Mouse (Mus musculus): ENCODE results near the gene Rpl11. TPM values are rescaled to one million over a fixed set of nuclear protein-coding genes. Genes with fewer than 3 reads are reported as not detected.

Rpl11 gene
- polyA plus RNA-seq, 1 experiment from 2014 or later = 281 TPM

DNA sequence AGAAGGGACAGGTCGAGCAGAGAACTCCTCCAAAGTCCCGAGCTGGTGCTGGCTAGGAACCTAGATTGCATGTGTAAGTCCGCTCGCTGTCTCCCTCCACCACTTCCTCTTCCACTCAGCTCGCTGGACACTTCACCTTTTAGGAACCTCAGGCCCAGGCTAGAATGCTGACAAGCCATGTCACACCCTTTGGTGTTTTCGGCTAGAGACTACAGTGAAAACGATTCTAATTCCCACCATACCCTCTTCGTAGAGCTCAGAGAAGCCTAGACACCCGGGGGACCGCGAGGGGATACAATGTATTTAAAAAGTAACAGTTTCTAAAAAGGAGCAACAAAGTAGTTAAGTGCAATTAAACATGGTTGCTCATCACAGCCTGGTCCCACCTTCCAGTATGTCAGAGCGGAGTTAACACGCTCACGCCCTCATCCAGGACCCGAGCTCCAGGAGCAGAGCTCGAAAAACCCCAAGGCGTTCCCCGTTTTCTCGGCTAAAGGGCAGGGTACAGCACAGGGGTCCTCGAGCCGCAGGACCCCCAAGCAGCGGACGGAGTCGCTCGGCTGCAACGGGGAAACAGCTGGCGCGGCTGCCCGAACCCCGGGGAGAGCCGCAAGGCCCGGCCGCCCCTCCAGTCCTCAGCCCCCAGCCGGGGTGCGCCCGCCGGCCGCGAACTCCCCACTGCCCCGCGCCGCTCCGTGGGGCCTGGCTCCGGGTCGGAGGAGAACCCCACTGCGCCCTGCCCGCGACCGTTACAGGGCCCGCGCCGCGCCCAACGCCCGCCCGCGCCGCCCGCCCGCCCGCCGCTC, 32.3 kb downstream of the Rpl11 start:
- no peaks in the 10 kb centered on the region for H3K9me3 ChIP-seq (replicated peaks)
- no peaks in the 10 kb centered on the region for H3K36me3 ChIP-seq
- no peaks in the 10 kb centered on the region for H3K27me3 ChIP-seq (replicated peaks)
- WGBS = 2% methylated on average over 59 of the region's 62 CpGs
- H3K4me3 ChIP-seq (replicated peaks) = peak overlapping the region; percentile 81
- peak; percentile 74 for ATAC-seq (ENCODE audit: low FRiP score)
- H3K27ac ChIP-seq (replicated peaks) = peak overlapping the region; percentile 84
- H3K4me2 ChIP-seq = peak overlapping the region; percentile 96
- H3K9ac ChIP-seq (replicated peaks) = peak overlapping the region; percentile 89
- peaks cover 20% of the 10 kb centered on the region for H3K4me1 ChIP-seq

DNA sequence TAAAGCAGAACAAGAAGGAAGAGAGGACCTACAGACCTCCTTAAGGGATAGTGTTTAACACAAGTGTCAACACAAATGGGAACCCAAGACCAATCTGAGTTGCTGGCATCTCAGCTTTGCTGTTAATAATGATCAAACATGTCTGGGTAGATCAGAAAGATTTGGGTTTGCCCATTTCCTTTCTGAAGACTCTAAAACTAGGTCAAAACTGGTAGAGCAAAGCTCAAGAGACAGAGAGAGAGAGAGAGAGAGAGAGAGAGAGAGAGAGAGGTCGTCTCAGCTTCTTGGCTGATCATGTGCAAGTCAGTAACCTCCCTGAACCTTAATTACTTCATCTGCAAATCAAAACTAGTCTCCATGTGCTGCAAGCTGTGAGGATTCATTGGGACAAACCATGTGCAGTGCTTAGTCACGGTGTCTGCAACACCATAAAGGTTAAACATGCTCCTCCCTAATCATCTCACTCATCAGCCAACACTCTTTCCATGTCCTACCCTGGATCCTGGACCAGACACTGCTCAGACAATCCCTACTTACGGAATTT, 37.1 kb downstream of the Rpl11 start:
- H3K27ac ChIP-seq (replicated peaks) = no peak overlapping the region
- 84% methylated on average over 3 of the region's 3 CpGs for WGBS
- H3K4me3 ChIP-seq (replicated peaks) = no peak overlapping the region
- no peaks in the 10 kb centered on the region for H3K9me3 ChIP-seq (replicated peaks)
- no peak for ATAC-seq (ENCODE audit: low FRiP score)
- no peak overlapping the region for H3K9ac ChIP-seq (replicated peaks)
- no peak overlapping the region for H3K4me2 ChIP-seq
- no peaks in the 10 kb centered on the region for H3K27me3 ChIP-seq (replicated peaks)
- peaks cover 20% of the 10 kb centered on the region for H3K4me1 ChIP-seq
- H3K36me3 ChIP-seq = peaks cover 24% of the 10 kb centered on the region

DNA sequence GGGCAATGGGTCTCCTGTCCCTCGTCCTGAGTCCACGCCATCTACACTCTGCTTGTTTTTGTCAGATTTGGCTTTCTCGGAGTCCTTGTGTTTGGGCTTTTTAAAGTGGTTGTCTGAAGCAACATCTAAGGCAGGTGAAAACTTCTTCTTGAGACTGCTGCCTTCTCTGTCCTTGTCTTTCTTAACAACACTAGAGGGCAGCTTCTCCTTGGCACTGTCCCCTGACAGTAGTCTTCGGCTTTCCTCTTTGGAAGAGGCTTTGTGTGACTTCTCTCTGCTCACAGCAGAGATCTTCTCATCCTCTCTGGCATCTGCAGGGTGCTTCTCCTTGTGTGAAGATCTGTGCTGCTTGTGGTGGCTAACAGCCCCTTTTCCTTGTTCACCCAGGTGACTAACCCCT, 42.6 kb downstream of the Rpl11 start:
- Histone ChIP-seq H3K4me1 (no peaks in the 10 kb centered on the region), H3K36me3 (peaks cover 73% of the 10 kb centered on the region), H3K9ac (replicated peaks) (no peak overlapping the region), H3K27ac (replicated peaks) (no peak overlapping the region), H3K9me3 (replicated peaks) (no peaks in the 10 kb centered on the region), H3K27me3 (replicated peaks) (no peaks in the 10 kb centered on the region), H3K4me3 (replicated peaks) (no peak overlapping the region), H3K4me2 (no peak overlapping the region)
- 92% methylated on average over 4 of the region's 4 CpGs for WGBS
- no peak for ATAC-seq (ENCODE audit: low FRiP score)

DNA sequence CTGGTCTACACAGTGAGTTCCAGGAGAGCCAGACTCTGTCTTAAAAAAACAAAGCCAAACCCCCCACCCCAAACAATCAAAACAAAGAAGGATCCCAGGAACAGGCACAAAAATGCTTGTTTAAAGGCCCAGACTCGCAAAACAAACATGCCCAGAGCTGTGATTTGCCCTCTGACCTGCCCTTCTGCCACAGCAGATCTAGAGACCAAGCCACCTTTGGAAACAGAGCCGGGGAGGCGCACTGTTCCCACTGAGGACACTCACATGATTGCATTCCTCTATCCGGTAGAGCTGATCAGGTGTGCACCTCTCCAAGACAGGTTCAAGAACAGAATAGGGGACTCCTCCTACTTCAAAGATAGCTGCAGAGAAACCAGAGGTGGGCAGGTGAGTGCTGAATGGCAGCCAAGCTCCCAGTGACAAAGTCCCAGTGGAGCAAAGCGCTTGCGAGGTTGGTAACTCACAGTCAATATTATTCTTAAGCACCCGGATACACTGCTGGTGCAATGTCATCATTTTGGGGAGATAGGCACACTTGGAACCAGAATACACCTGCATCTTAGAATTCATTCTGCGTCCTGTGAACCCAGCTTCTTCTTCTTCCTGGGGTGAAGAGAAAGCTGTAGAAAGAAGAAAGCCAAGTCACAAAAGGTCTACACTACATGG, 44.3 kb downstream of the Rpl11 start:
- Histone ChIP-seq H3K36me3 (peaks cover 88% of the 10 kb centered on the region), H3K4me2 (no peak overlapping the region), H3K27ac (replicated peaks) (no peak overlapping the region), H3K27me3 (replicated peaks) (no peaks in the 10 kb centered on the region), H3K9me3 (replicated peaks) (no peaks in the 10 kb centered on the region), H3K4me3 (replicated peaks) (no peak overlapping the region), H3K4me1 (no peaks in the 10 kb centered on the region), H3K9ac (replicated peaks) (no peak overlapping the region)
- WGBS = 96% methylated on average over 8 of the region's 8 CpGs
- ATAC-seq (ENCODE audit: low FRiP score) = no peak

DNA sequence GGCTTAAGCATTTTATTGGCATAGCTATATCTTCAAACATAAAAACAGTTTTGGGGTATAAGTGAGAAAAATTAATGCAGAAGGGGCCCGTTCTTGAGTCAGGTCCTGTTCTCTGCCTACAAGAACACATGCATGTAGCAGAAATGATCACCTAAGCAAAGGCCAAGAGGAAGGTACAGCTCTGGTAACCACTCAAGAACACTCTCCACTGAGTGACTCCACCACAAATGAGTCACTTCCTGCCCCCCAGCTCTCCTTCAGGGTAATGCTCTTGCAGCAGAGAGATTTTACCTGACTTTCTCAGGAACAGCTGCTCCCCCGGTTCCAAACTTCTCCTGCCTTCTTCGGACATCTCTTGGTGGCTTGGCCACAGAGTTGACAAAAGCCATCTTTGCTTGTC, 46.4 kb downstream of the Rpl11 start:
- no peak overlapping the region for H3K4me2 ChIP-seq

DNA sequence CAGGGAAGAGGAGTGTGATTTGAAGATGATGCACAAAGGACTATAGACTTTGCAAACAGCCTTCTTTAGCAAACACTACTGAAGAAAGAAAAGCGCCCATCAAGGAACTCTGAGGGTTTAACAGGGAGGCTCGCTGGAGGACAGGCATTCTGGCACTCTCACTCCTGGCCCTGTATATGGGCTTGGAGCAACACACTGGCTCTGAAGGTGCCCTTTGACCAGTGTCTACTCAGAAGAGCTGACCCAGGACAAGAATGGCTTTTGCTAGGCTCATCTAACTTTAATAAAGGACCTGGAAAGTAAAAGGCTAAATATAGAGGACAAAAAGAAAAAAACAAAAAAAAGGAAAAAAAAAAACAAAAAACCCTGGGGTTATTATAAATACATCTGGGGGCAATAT, 48.3 kb downstream of the Rpl11 start:
- Histone ChIP-seq H3K36me3 (peaks cover 81% of the 10 kb centered on the region), H3K9me3 (replicated peaks) (no peaks in the 10 kb centered on the region), H3K27ac (replicated peaks) (no peak overlapping the region), H3K4me1 (no peaks in the 10 kb centered on the region), H3K4me3 (replicated peaks) (no peak overlapping the region), H3K4me2 (no peak overlapping the region), H3K9ac (replicated peaks) (no peak overlapping the region), H3K27me3 (replicated peaks) (no peaks in the 10 kb centered on the region)
- WGBS = 96% methylated on average over 2 of the region's 2 CpGs
- ATAC-seq (ENCODE audit: low FRiP score) = no peak

More for the DNA sequence above, 46.4 kb downstream of the Rpl11 start:
- Histone ChIP-seq H3K27ac (replicated peaks) (no peak overlapping the region), H3K36me3 (peaks cover 90% of the 10 kb centered on the region), H3K9ac (replicated peaks) (no peak overlapping the region), H3K9me3 (replicated peaks) (no peaks in the 10 kb centered on the region), H3K4me3 (replicated peaks) (no peak overlapping the region), H3K27me3 (replicated peaks) (no peaks in the 10 kb centered on the region), H3K4me1 (no peaks in the 10 kb centered on the region)
- no peak for ATAC-seq (ENCODE audit: low FRiP score)
- 95% methylated on average over 3 of the region's 3 CpGs for WGBS

DNA sequence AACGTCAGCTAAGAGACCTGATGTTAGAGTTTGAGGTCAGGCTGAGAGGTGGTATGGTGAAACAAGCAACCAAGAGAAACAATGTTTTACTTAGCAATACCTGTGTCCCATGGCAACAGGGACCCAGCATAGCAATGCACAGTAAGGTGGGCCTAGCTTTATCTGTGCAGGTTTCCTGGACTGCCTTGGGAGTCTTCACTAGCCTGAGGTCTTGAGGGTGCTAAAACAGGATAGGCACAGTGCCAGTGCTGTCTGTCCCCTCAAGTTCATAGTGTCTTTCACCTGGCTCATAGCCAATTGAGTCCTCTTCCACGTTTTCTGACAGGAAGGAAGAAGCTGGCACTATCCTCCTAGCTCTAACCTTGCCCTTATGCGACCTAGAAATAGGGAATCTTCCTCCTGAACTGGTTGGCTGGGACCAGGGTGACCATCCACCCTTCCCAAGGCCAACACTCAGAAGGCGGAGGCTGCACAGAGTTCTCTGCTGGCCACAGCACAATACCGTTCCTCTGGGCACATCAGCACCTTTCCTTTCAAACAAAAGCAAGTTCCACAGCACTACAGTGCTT, 49.0 kb downstream of the Rpl11 start:
- no peaks in the 10 kb centered on the region for H3K27me3 ChIP-seq (replicated peaks)
- no peak overlapping the region for H3K4me2 ChIP-seq
- WGBS = 89% methylated on average over 5 of the region's 5 CpGs
- H3K36me3 ChIP-seq = peaks cover 74% of the 10 kb centered on the region
- H3K9ac ChIP-seq (replicated peaks) = no peak overlapping the region
- H3K4me3 ChIP-seq (replicated peaks) = no peak overlapping the region
- no peak overlapping the region for H3K27ac ChIP-seq (replicated peaks)
- no peaks in the 10 kb centered on the region for H3K9me3 ChIP-seq (replicated peaks)
- no peaks in the 10 kb centered on the region for H3K4me1 ChIP-seq
- ATAC-seq (ENCODE audit: low FRiP score) = no peak

DNA sequence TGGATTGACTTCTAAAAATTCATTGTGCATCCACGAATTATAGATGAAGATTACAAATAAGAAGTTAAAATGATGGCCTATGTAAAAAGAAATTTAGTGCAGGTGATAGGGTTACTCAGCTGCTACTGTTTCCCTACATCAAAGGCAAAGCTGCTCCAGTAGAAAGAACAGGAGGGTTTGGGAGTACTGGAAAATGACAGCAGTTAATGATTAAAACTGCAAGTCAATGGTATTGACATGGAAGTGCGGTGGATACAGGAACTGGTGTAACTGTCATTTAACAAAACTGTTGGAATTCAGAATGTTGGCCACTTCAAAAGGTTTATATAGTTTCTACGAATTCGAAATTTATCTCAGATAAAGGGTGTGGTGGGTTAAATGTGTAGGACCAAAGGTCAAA, 58.1 kb downstream of the Rpl11 start:
- H3K4me2 ChIP-seq = no peak overlapping the region
- WGBS = 90% methylated on average over 4 of the region's 4 CpGs
- no peak for ATAC-seq (ENCODE audit: low FRiP score)
- H3K9ac ChIP-seq (replicated peaks) = no peak overlapping the region
- H3K4me3 ChIP-seq (replicated peaks) = no peak overlapping the region
- no peaks in the 10 kb centered on the region for H3K36me3 ChIP-seq
- no peak overlapping the region for H3K27ac ChIP-seq (replicated peaks)
- H3K4me1 ChIP-seq = no peaks in the 10 kb centered on the region
- H3K27me3 ChIP-seq (replicated peaks) = no peaks in the 10 kb centered on the region
- H3K9me3 ChIP-seq (replicated peaks) = no peaks in the 10 kb centered on the region

DNA sequence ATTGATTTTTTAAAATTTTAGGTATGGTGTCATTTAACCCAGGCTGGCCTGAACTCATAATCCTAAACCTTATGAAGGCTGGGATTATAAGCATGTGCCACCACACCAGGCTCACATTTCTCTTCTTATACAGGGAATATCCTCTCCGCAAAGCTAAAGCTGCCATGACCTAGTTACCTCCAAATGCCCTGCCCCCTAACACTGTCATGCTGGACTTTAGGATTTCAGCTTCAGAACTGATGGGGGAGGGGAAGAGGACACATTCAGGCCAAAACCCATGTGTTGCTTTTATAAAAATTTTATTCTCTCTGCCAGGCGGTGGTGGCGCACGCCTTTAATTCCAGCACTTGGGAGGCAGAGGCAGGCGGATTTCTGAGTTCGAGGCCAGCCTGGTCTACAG, 59.3 kb downstream of the Rpl11 start:
- H3K36me3 ChIP-seq = no peaks in the 10 kb centered on the region
- no peaks in the 10 kb centered on the region for H3K27me3 ChIP-seq (replicated peaks)
- H3K4me2 ChIP-seq = no peak overlapping the region
- WGBS = 95% methylated on average over 6 of the region's 6 CpGs
- H3K4me3 ChIP-seq (replicated peaks) = no peak overlapping the region
- H3K9me3 ChIP-seq (replicated peaks) = no peaks in the 10 kb centered on the region
- H3K27ac ChIP-seq (replicated peaks) = no peak overlapping the region
- no peaks in the 10 kb centered on the region for H3K4me1 ChIP-seq
- H3K9ac ChIP-seq (replicated peaks) = no peak overlapping the region
- no peak for ATAC-seq (ENCODE audit: low FRiP score)

DNA sequence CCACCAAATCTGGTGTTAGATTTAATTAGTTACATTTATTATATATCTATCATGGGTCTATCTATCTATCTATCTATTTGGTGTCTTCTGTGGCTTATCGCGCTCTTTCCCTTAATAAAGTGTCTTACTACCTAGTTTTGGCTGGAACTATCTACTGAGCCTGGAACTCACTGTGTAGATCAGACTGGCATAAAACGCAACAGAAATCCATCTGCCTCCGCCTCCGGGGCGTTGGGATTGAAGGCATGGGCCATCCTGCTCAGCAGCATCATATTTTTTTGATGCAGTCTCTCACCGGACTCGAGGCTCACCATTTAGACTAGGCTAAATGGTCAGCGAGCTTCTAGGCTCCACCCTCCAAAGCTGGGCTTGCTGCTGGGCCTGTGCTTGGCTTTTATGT, 65.5 kb downstream of the Rpl11 start:
- peak overlapping the region; percentile 89 for H3K9ac ChIP-seq (replicated peaks)
- 69% methylated on average over 9 of the region's 9 CpGs for WGBS
- peak overlapping the region; percentile 95 for H3K4me3 ChIP-seq (replicated peaks)
- peak overlapping the region; percentile 93 for H3K27ac ChIP-seq (replicated peaks)
- H3K9me3 ChIP-seq (replicated peaks) = no peaks in the 10 kb centered on the region
- peaks cover 19% of the 10 kb centered on the region for H3K36me3 ChIP-seq
- H3K4me1 ChIP-seq = peaks cover 26% of the 10 kb centered on the region
- H3K4me2 ChIP-seq = peak overlapping the region; percentile 88
- ATAC-seq (ENCODE audit: low FRiP score) = 0 out of 2 replicates have a peak, but pooled peaks have one; percentile 6
- no peaks in the 10 kb centered on the region for H3K27me3 ChIP-seq (replicated peaks)

DNA sequence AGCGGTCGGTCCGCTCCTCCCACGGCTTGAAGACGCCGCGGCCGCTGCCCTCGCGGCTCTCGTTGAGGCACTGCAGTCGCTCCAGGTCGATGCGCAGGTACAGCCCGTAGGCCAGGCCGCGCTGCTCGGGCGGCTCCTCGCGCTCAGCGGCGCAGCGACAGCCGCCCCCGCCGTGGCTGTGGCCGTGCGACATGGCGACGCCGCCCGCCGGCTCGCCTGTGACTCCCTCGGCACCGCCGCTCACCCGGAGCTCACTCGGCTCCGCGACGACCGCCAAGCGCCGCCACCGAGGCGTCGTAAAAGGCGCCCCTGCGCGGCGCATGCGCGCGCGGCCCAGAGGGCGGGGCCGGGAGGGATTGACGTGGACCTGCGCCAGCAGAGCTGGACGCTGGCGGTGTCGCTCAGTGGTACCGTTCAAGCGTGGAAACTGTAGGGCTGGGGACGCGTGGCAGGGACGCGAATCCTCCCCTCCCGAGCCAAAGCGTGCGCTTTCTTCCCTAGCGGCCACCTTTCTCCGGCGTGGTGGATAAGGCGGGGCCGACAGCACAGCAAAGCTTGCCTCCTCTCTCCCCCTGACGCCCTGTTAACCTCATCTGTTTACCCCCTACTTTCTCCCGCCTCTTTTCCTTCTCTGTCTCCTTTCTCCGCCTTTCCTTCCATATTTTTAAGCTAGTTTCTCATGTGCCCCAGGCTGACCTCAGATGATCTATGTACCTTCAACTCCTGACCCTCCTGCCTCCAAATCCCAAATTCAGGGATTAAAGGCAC, 66.1 kb downstream of the Rpl11 start, which contains the start of gene Pithd1:
Pithd1 (minus strand) TSS at position 322 of the 768 bp plus-strand sequence.
- Histone ChIP-seq H3K4me2 (peak within 1 kb of the TSS; percentile 88), H3K4me1 (peaks cover 26% of the 10 kb centered on the region), H3K9ac (replicated peaks) (peak within 1 kb of the TSS; percentile 89), H3K27ac (replicated peaks) (peak within 1 kb of the TSS; percentile 93), H3K4me3 (replicated peaks) (peak within 1 kb of the TSS; percentile 95), H3K27me3 (replicated peaks) (no peaks in the 10 kb centered on the region), H3K9me3 (replicated peaks) (no peaks in the 10 kb centered on the region), H3K36me3 (peaks cover 22% of the 10 kb centered on the region)
- peak; percentile 94 for ATAC-seq (ENCODE audit: low FRiP score)
- WGBS = 1% methylated on average over 57 of the region's 81 CpGs
